In genomic region chr17:56196860-56197259, GRCm38 (mm10) we compare ENCODE assay signal across 12 mouse cellular contexts. TPM values are rescaled to one million over a fixed set of nuclear protein-coding genes. Genes with fewer than 3 reads are reported as not detected.
DNase-seq lines count a peak whose midpoint lies in the region; ATAC-seq and TF ChIP-seq lines count a peak whose summit lies in the region.
"Had no signal": no experiment of that assay in that cellular context is flagged by ENCODE, and none has a peak within 500 bp of the region (broad histone marks: within the 10 kb centered on the region; RNA-seq: fewer than 3 reads in every experiment).

No protein-coding gene starts in this region.

- H3K4me1 ChIP-seq in kidney, postnatal 0 days (replicated peaks; ENCODE audit: insufficient read depth, low read length), result no peaks in the 10 kb centered on the region
- no peaks in the 10 kb centered on the region for H3K4me1 ChIP-seq in MEL (ENCODE audit: control insufficient read depth in 1 of 2, insufficient read depth in 2 of 2, low read length in 2 of 2)
- peaks cover 5% of the 10 kb centered on the region for H3K4me1 ChIP-seq in liver, postnatal 0 days (ENCODE audit: insufficient read depth)
- no peaks in the 10 kb centered on the region for H3K4me1 ChIP-seq in hindbrain, embryonic 12.5 days
- H3K4me1 ChIP-seq: heart, embryonic 15.5 days had no signal

- no peaks in the 10 kb centered on the region for H3K27me3 ChIP-seq in kidney, postnatal 0 days (ENCODE audit: insufficient read depth, low read length)
- no peaks in the 10 kb centered on the region for H3K27me3 ChIP-seq in MEL (ENCODE audit: control insufficient read depth in 1 of 2, insufficient read depth in 2 of 2, low read length in 2 of 2)
- no peaks in the 10 kb centered on the region for H3K27me3 ChIP-seq in liver, postnatal 0 days (ENCODE audit: insufficient read depth, low read length)
- no peaks in the 10 kb centered on the region for H3K27me3 ChIP-seq in hindbrain, embryonic 12.5 days
- H3K27me3 ChIP-seq: heart, embryonic 15.5 days; megakaryocyte, embryonic 14.5 days had no signal

- no peak overlapping the region for H3K4me3 ChIP-seq in kidney, postnatal 0 days (replicated peaks; ENCODE audit: low read depth, low read length)
- no peak overlapping the region for H3K4me3 ChIP-seq in MEL (ENCODE audit: control insufficient read depth in 1 of 2, insufficient read depth in 1 of 2, low read depth in 2 of 2, low read length in 2 of 2)
- no peak overlapping the region for H3K4me3 ChIP-seq in liver, postnatal 0 days (ENCODE audit: low read depth, low read length)
- H3K4me3 ChIP-seq in hindbrain, embryonic 12.5 days, result no peak overlapping the region
- H3K4me3 ChIP-seq: heart, embryonic 15.5 days; megakaryocyte, embryonic 14.5 days had no signal

- no peak overlapping the region for H3K27ac ChIP-seq in kidney, postnatal 0 days
- H3K27ac ChIP-seq in MEL (ENCODE audit: control insufficient read depth, low read depth, low read length), result no peak overlapping the region
- H3K27ac ChIP-seq in liver, postnatal 0 days (ENCODE audit: low read depth), result no peak overlapping the region
- H3K27ac ChIP-seq in hindbrain, embryonic 12.5 days, result no peak overlapping the region
- H3K27ac ChIP-seq: heart, embryonic 15.5 days had no signal

- TF ChIP-seq POLR2A in MEL (IDR thresholded peaks at IDR 0.05; ENCODE audit: control insufficient read depth in 1 of 2, insufficient read depth in 1 of 2, low read depth in 1 of 2, low read length in 2 of 2, poor library complexity in 1 of 2), result no peak

- H3K36me3 ChIP-seq in kidney, postnatal 0 days (ENCODE audit: insufficient read depth, low read length), result peaks cover 58% of the 10 kb centered on the region
- H3K36me3 ChIP-seq in MEL (ENCODE audit: control insufficient read depth in 1 of 2, insufficient read depth in 2 of 2, low read length in 2 of 2), result no peaks in the 10 kb centered on the region; a peak in 1 of 4 replicates
- peaks cover 58% of the 10 kb centered on the region for H3K36me3 ChIP-seq in liver, postnatal 0 days (replicated peaks; ENCODE audit: insufficient read depth, low read length)
- H3K36me3 ChIP-seq in hindbrain, embryonic 12.5 days, result peaks cover 93% of the 10 kb centered on the region

- peak; percentile 64 for TF ChIP-seq RAD21 in MEL (IDR thresholded peaks at IDR 0.05; ENCODE audit: low read depth, low read length)

- no peak for ATAC-seq in kidney, postnatal 0 days (replicated peaks; ENCODE audit: low FRiP score, low read depth)
- no peak for ATAC-seq in liver, postnatal 0 days
- no peak for ATAC-seq in hindbrain, embryonic 12.5 days (ENCODE audit: low FRiP score)

- no peak for DNase-seq in kidney, postnatal 0 days (ENCODE audit: low spot score)
- DNase-seq in kidney, adult 8-10 months, result no peak
- peak; percentile 24 for DNase-seq in 416B (ENCODE audit: low read depth)
- DNase-seq in MEL (ENCODE audit: low read depth, low spot score), result peak; percentile 62
- no peak for DNase-seq in liver, postnatal 0 days
- DNase-seq in yolk sac, embryonic 10.5 days (ENCODE audit: low spot score), result no peak
- no peak for DNase-seq in heart, adult 8-10 months (ENCODE audit: low spot score)
- DNase-seq: layer of hippocampus, postnatal 36 days; right cerebral cortex, postnatal 4 days had no signal

- 66% methylated on average over 2 of the region's 2 CpGs for WGBS in kidney, postnatal 0 days
- 62% methylated on average over 2 of the region's 2 CpGs for WGBS in liver, postnatal 0 days (ENCODE audit: insufficient replicate concordance)
- 79% methylated on average over 2 of the region's 2 CpGs for WGBS in hindbrain, embryonic 12.5 days

- no peak overlapping the region for H3K9ac ChIP-seq in kidney, postnatal 0 days (ENCODE audit: low read depth, low read length)
- no peak overlapping the region for H3K9ac ChIP-seq in MEL (ENCODE audit: control insufficient read depth, low read depth, low read length, poor library complexity, severe bottlenecking)
- no peak overlapping the region for H3K9ac ChIP-seq in liver, postnatal 0 days (replicated peaks)
- H3K9ac ChIP-seq in hindbrain, embryonic 12.5 days, result no peak overlapping the region
- H3K9ac ChIP-seq: heart, embryonic 15.5 days had no signal

- no peak for TF ChIP-seq EP300 in MEL (IDR thresholded peaks at IDR 0.05; ENCODE audit: low read depth in 1 of 2, low read length in 2 of 2)
- no peak for TF ChIP-seq EP300 in liver, postnatal 0 days (IDR thresholded peaks at IDR 0.05; ENCODE audit: low read depth)

- no peaks in the 10 kb centered on the region for H3K9me3 ChIP-seq in kidney, postnatal 0 days (replicated peaks; ENCODE audit: low read length)
- no peaks in the 10 kb centered on the region for H3K9me3 ChIP-seq in MEL (replicated peaks; ENCODE audit: insufficient read depth, low read length)
- H3K9me3 ChIP-seq in liver, postnatal 0 days (ENCODE audit: low read length), result no peaks in the 10 kb centered on the region
- H3K9me3 ChIP-seq in hindbrain, embryonic 12.5 days (replicated peaks), result no peaks in the 10 kb centered on the region; the same call in 1 of the 2 replicates
- H3K9me3 ChIP-seq: heart, embryonic 15.5 days had no signal

- no peak overlapping the region for H3K4me2 ChIP-seq in kidney, postnatal 0 days (ENCODE audit: low read length)
- no peak overlapping the region for H3K4me2 ChIP-seq in liver, postnatal 0 days (ENCODE audit: low read depth, low read length)
- H3K4me2 ChIP-seq in hindbrain, embryonic 12.5 days (replicated peaks), result no peak overlapping the region
- H3K4me2 ChIP-seq: heart, embryonic 15.5 days had no signal

- no peaks in the 10 kb centered on the region for H3K79me2 ChIP-seq in MEL (ENCODE audit: control insufficient read depth, insufficient read depth, low read length, poor library complexity)

- TF ChIP-seq CTCF in kidney, postnatal 0 days (IDR thresholded peaks at IDR 0.05; ENCODE audit: low read depth), result peak; percentile 63
- peak; percentile 62 to 77 (median 74) for TF ChIP-seq CTCF in MEL (IDR thresholded peaks at IDR 0.05 in 2 of 3, conservative IDR thresholded peaks at IDR 0.05 in 1 of 3; ENCODE audit: control insufficient read depth in 1 of 3, insufficient read depth in 1 of 3, low read depth in 2 of 3, low read length in 3 of 3, poor library complexity in 1 of 3, severe bottlenecking in 1 of 3)
- TF ChIP-seq CTCF in liver, postnatal 0 days (IDR thresholded peaks at IDR 0.05; ENCODE audit: low read depth), result peak; percentile 66

TF ChIP-seq in MEL, 35 proteins besides CTCF, POLR2A, EP300 and RAD21:
- TF ChIP-seq SMC3 (IDR thresholded peaks at IDR 0.05; ENCODE audit: low read depth, low read length), result peak; percentile 56
- TF ChIP-seq MYB (IDR thresholded peaks at IDR 0.05; ENCODE audit: low read depth, low read length), result no peak
- TF ChIP-seq ZC3H11A (IDR thresholded peaks at IDR 0.05; ENCODE audit: low read depth, low read length), result peak; percentile 30; the same call in 1 of the 2 replicates
- no peak for TF ChIP-seq JUND (IDR thresholded peaks at IDR 0.05; ENCODE audit: low read depth, low read length)
- TF ChIP-seq MYC (IDR thresholded peaks at IDR 0.05; ENCODE audit: low read depth, low read length), result no peak

RNA-seq across cellular contexts. Expression of gene Mydgf, which starts 13.1 kb away (rescaled TPM):
- polyA plus RNA-seq in kidney, postnatal 0 days (2015; fragmentation: Nextera tagmentation; extraction: Ambion mirVana), result 83.0 and 85.0 TPM in 2 replicates
- total RNA-seq in MEL (2012; rRNA removed), result 112 and 137 TPM in 2 replicates
- polyA plus RNA-seq in MEL (2012; ENCODE audit: insufficient read depth in 1 of 2, insufficient read length in 2 of 2, low read depth in 1 of 2, low replicate concordance in 2 of 2, missing spikeins in 1 of 2), result 100 to 1,000 TPM in 1 of 2 experiments, not detected in 1; 117 TPM
- polyA plus RNA-seq in liver, postnatal 0 days (2015; fragmentation: Nextera tagmentation; extraction: Ambion mirVana), result 45.8 and 49.8 TPM in 2 replicates
- 59.2 and 63.0 TPM in 2 replicates for polyA plus RNA-seq in hindbrain, embryonic 12.5 days (2016; fragmentation: Nextera tagmentation; extraction: Ambion mirVana)
- 10 to 100 TPM; 25.5 to 29.8 (median 27.9) TPM for total RNA-seq in heart, adult 8-10 months (2022)

RNA-seq across cellular contexts. Expression of gene Dpp9, which starts 21.8 kb away (rescaled TPM):
- 22.1 and 25.2 TPM in 2 replicates for polyA plus RNA-seq in kidney, postnatal 0 days (2015; fragmentation: Nextera tagmentation; extraction: Ambion mirVana)
- 34.3 and 36.3 TPM in 2 replicates for total RNA-seq in MEL (2012; rRNA removed)
- polyA plus RNA-seq in MEL (2012; ENCODE audit: insufficient read depth in 1 of 2, insufficient read length in 2 of 2, low read depth in 1 of 2, low replicate concordance in 2 of 2, missing spikeins in 1 of 2), result 10 to 100 TPM in 1 of 2 experiments, not detected in 1; 67.2 TPM
- polyA plus RNA-seq in liver, postnatal 0 days (2015; fragmentation: Nextera tagmentation; extraction: Ambion mirVana), result 10.2 and 12.1 TPM in 2 replicates
- polyA plus RNA-seq in hindbrain, embryonic 12.5 days (2016; fragmentation: Nextera tagmentation; extraction: Ambion mirVana), result 38.7 and 39.2 TPM in 2 replicates
- 10 to 100 TPM; 42.6 to 51.1 (median 46.6) TPM for total RNA-seq in heart, adult 8-10 months (2022)

RNA-seq across cellular contexts. Expression of gene Tnfaip8l1, which starts 34.6 kb away (rescaled TPM):
- polyA plus RNA-seq in kidney, postnatal 0 days (2015; fragmentation: Nextera tagmentation; extraction: Ambion mirVana), result 7.4 and 7.8 TPM in 2 replicates
- total RNA-seq in MEL (2012; rRNA removed), result 3.4 and 4.0 TPM in 2 replicates
- 1 to 10 TPM in 1 of 2 experiments, not detected in 1; 5.5 TPM for polyA plus RNA-seq in MEL (2012; ENCODE audit: insufficient read depth in 1 of 2, insufficient read length in 2 of 2, low read depth in 1 of 2, low replicate concordance in 2 of 2, missing spikeins in 1 of 2)
- polyA plus RNA-seq in liver, postnatal 0 days (2015; fragmentation: Nextera tagmentation; extraction: Ambion mirVana), result 2.8 and 3.3 TPM in 2 replicates
- polyA plus RNA-seq in hindbrain, embryonic 12.5 days (2016; fragmentation: Nextera tagmentation; extraction: Ambion mirVana), result 8.4 and 8.9 TPM in 2 replicates
- 1 to 10 TPM; 1.2 to 2.1 (median 1.4) TPM for total RNA-seq in heart, adult 8-10 months (2022)

RNA-seq across cellular contexts. Expression of gene Sema6b, which starts 56.7 kb away (rescaled TPM):
- polyA plus RNA-seq in kidney, postnatal 0 days (2015; fragmentation: Nextera tagmentation; extraction: Ambion mirVana), result 0.87 and 1.2 TPM in 2 replicates
- total RNA-seq in MEL (2012; rRNA removed), result 7.0 and 7.7 TPM in 2 replicates
- 10 to 100 TPM in 1 of 2 experiments, not detected in 1; 16.8 TPM for polyA plus RNA-seq in MEL (2012; ENCODE audit: insufficient read depth in 1 of 2, insufficient read length in 2 of 2, low read depth in 1 of 2, low replicate concordance in 2 of 2, missing spikeins in 1 of 2)
- 0.56 and 0.62 TPM in 2 replicates for polyA plus RNA-seq in liver, postnatal 0 days (2015; fragmentation: Nextera tagmentation; extraction: Ambion mirVana)
- 9.6 and 11.2 TPM in 2 replicates for polyA plus RNA-seq in hindbrain, embryonic 12.5 days (2016; fragmentation: Nextera tagmentation; extraction: Ambion mirVana)
- total RNA-seq in heart, adult 8-10 months (2022), result 10 to 100 TPM in 1 of 4 experiments, 1 to 10 TPM in 3; 5.4 to 10.4 (median 8.6) TPM

RNA-seq across cellular contexts. Expression of gene Fem1a, which starts 59.8 kb away (rescaled TPM):
- polyA plus RNA-seq in kidney, postnatal 0 days (2015; fragmentation: Nextera tagmentation; extraction: Ambion mirVana), result 11.7 TPM in 2 replicates
- 16.2 and 21.5 TPM in 2 replicates for total RNA-seq in MEL (2012; rRNA removed)
- 10 to 100 TPM in 1 of 2 experiments, not detected in 1; 17.1 TPM for polyA plus RNA-seq in MEL (2012; ENCODE audit: insufficient read depth in 1 of 2, insufficient read length in 2 of 2, low read depth in 1 of 2, low replicate concordance in 2 of 2, missing spikeins in 1 of 2)
- polyA plus RNA-seq in liver, postnatal 0 days (2015; fragmentation: Nextera tagmentation; extraction: Ambion mirVana), result 5.1 and 5.2 TPM in 2 replicates
- 19.5 and 19.8 TPM in 2 replicates for polyA plus RNA-seq in hindbrain, embryonic 12.5 days (2016; fragmentation: Nextera tagmentation; extraction: Ambion mirVana)
- 100 to 1,000 TPM; 113 to 131 (median 128) TPM for total RNA-seq in heart, adult 8-10 months (2022)

Comparison
In these comparisons a context has a peak if more than half of its experiments do, and no peak if none do; other contexts are left out.
1. DNase-seq: peak in 416B (single experiment) and MEL (single experiment); none in kidney, postnatal 0 days (single experiment), kidney, adult 8-10 months (0 of 2), liver, postnatal 0 days (single experiment), yolk sac, embryonic 10.5 days (single experiment) and heart, adult 8-10 months (single experiment).
2. Peak in every context shown above with its lines, with median percentiles within 50 percentile points of each other: CTCF ChIP-seq.